Mouse (Mus musculus) cerebellum, adult 11 months (tissue): ENCODE results near the gene Scnm1.

ENCODE experiments used
- DNase-seq: peaks from one replicate; pipeline ENCODE4 v3.0.0; 2022

Scnm1 gene

GRCm38 (mm10) chr3:95105586-95106337, 28.0 kb downstream of the Scnm1 start:
- no peak for DNase-seq

- no peak for DNase-seq
Observed at GRCm38 (mm10) chr3:95105121-95105520, 28.7 kb downstream of the Scnm1 start.

GRCm38 (mm10) chr3:95100854-95101253, 33.0 kb downstream of the Scnm1 start:
- no peak for DNase-seq

- DNase-seq = no peak
Observed at GRCm38 (mm10) chr3:95088071-95088470, 45.7 kb downstream of the Scnm1 start.
